Mouse (Mus musculus): ENCODE measurements around the gene Tbc1d1. TPM values are rescaled to one million over a fixed set of nuclear protein-coding genes. Genes with fewer than 3 reads are reported as not detected.
"Not testable (repeated sequence)": the region's sequence is repeated elsewhere in the genome, so short reads cannot be mapped to it uniquely, and the experiment has no call there.

Gene Tbc1d1
- polyA plus RNA-seq, 1 experiment from 2014 or later, result 32.3 TPM

DNA sequence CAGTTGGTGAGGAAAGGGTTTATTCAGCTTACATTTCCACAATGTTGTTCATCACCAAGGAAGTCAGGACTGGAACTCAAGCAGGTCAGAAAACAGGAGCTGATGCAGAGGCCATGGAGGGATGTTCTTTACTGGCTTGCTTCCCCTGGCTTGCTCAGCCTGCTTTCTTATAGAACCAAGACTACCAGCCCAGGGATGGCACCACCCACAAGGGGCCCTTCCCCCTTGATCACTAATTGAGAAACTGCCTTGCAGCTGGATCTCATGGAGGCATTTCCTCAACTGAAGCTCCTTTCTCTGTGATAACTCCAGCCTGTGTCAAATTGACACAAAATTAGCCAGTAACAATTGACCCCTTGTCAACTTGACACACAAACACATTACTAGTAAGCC lies 204.8 kb downstream of the Tbc1d1 start:
- H3K4me3 ChIP-seq (replicated peaks); ATAC-seq; H3K27me3 ChIP-seq (replicated peaks); H3K4me2 ChIP-seq (replicated peaks); H3K27ac ChIP-seq; H3K36me3 ChIP-seq; H3K9ac ChIP-seq; H3K9me3 ChIP-seq: not testable (repeated sequence)
- H3K4me1 ChIP-seq (replicated peaks), result peaks cover 34% of the 10 kb centered on the region

GRCm38 (mm10) chr5:64363859-64364406 lies 207.8 kb downstream of the Tbc1d1 start:
- no peaks in the 10 kb centered on the region for H3K27me3 ChIP-seq (replicated peaks)
- no peak overlapping the region for H3K4me3 ChIP-seq (replicated peaks)
- H3K4me2 ChIP-seq (replicated peaks), result 0 out of 2 replicates have a peak overlapping the region, but pooled peaks have one; percentile 32
- no peaks in the 10 kb centered on the region for H3K36me3 ChIP-seq
- H3K9me3 ChIP-seq, result no peaks in the 10 kb centered on the region
- H3K27ac ChIP-seq, result peak overlapping the region; percentile 48; the same call in 1 of the 2 replicates
- ATAC-seq, result 0 out of 2 replicates have a peak, but pooled peaks have one; percentile 5
- H3K4me1 ChIP-seq (replicated peaks), result peaks cover 36% of the 10 kb centered on the region
- no peak overlapping the region for H3K9ac ChIP-seq
- WGBS, result 43% methylated on average over 5 of the region's 5 CpGs

DNA sequence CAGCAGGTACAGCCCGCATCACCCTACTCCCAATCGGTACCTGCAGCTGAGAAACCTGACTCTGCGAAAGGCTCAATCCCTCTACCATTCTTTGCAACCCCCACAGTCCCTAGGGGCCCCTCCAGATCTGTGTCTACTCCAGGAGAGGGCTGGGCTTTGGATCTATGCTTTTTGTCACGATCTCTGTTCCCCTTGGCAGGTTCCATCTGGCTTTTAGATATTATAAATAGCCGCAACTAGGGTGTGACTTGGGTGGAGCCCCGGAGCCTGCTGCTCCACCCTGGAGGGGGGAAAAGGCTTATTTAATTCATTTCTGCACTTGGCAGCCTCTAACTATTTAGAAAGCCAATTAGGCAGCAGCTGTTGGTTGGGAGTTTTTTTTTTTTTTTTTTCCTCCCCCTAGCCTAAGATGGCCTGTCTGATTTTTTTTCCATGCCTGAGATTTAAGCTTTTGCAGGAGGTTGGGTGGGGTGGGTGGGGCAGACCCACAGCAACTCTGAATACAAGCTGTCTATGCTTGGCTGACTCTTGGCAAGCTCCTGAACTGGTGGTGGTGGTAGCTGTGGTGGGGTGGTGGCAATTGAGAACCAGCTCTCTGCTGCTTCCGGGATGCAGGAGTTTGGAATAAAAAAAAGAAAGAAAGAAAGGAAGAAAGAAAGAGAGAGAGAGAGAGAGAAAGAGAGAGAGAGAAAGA lies 208.5 kb downstream of the Tbc1d1 start:
- Histone ChIP-seq H3K9me3 (no peaks in the 10 kb centered on the region), H3K4me2 (replicated peaks) (0 out of 2 replicates have a peak overlapping the region, but pooled peaks have one; percentile 32), H3K36me3 (no peaks in the 10 kb centered on the region), H3K4me3 (replicated peaks) (no peak overlapping the region), H3K27me3 (replicated peaks) (no peaks in the 10 kb centered on the region), H3K27ac (peak overlapping the region; percentile 48; the same call in 1 of the 2 replicates), H3K9ac (no peak overlapping the region), H3K4me1 (replicated peaks) (peaks cover 33% of the 10 kb centered on the region)
- peak; percentile 79 for ATAC-seq
- WGBS, result 28% methylated on average over 7 of the region's 7 CpGs

DNA sequence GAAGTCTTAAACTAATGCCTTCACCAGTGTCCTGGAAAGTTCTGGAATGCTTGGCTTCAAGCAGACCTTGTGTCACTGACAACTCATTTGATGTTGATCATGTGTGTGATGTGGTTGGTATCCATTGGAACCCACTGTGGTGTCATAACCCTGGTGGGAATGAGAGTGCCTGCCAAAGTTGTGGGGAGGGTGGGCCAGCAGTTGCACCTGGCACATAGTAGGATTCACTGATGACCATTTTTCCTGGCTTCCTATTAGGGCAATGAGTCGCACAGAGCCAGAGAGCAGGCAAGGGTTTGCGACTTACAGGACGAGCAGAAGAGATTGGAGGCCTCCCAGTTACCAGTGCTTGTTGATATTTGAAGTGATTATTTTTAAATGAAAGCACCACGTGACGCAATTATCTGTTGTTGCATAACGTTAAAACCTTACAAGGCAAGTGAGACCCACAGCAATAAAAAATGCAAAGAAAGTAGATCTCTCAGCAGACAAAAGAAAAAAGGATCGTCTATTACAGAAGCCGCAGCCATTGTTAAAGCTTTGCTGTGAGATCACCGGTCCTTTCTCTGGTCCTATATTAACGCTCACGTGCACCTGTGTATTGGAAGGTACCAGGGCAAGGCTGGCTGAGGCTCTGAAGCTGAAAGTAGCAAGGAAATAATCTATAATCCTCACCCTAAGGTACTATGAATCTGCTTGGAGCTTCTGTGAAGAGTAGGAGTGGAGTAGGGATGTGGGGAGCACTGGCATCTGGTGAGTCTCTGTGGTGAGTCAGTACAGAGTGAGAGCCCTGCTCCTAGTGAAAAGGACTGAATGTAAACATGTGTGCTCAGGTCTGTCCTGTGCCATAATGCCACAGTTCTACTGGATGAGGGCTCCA lies 209.3 kb downstream of the Tbc1d1 start:
- Histone ChIP-seq H3K27me3 (replicated peaks) (no peaks in the 10 kb centered on the region), H3K4me3 (replicated peaks) (no peak overlapping the region), H3K27ac (no peak overlapping the region; the same call in 1 of the 2 replicates), H3K4me2 (replicated peaks) (no peak overlapping the region), H3K36me3 (no peaks in the 10 kb centered on the region), H3K9ac (no peak overlapping the region), H3K4me1 (replicated peaks) (peaks cover 31% of the 10 kb centered on the region), H3K9me3 (no peaks in the 10 kb centered on the region)
- 71% methylated on average over 11 of the region's 11 CpGs for WGBS
- no peak for ATAC-seq

DNA sequence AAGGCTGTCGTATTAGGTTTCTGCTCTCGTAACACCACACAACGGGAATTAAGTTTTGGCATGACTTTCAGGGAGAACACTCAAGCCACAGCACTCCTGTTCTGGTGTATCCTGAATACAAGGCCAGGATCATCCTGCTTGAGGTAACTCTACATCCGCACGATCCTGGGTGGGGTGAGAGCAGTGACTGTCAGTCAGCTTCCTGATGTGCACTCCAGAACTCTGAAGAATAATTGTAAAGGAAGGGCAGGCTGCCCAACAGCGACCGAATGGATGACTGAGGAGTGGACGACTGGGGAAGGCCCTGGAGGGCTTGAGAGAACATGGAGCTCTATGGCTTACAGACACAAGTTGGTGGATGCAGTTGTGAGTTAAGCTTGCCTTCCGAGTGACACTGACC lies 210.0 kb downstream of the Tbc1d1 start:
- no peak for ATAC-seq
- H3K36me3 ChIP-seq, result no peaks in the 10 kb centered on the region
- peaks cover 31% of the 10 kb centered on the region for H3K4me1 ChIP-seq (replicated peaks)
- no peak overlapping the region for H3K9ac ChIP-seq
- 88% methylated on average over 9 of the region's 9 CpGs for WGBS
- H3K27me3 ChIP-seq (replicated peaks), result no peaks in the 10 kb centered on the region
- H3K4me3 ChIP-seq (replicated peaks), result no peak overlapping the region
- no peaks in the 10 kb centered on the region for H3K9me3 ChIP-seq
- no peak overlapping the region for H3K27ac ChIP-seq
- H3K4me2 ChIP-seq (replicated peaks), result no peak overlapping the region

DNA sequence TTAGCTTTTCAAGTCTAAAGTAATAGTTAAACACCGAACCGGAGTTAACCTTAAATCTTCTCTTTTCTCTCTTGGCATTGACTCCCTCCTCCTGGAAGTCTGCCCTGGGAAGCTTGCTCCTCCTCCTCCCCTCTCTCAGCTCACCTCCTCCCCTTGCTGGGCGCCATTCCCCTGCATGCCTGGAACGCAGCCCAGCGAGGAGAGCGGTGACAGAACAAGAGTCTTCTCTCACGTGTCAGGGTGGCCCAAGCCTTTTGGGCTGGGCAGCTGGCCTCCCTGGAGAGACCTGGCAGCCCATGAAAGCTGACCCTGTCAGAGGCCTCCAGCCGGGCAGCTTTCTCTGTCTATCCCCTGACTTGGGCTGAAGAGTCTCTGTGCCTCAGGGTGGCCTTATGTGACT lies 211.3 kb downstream of the Tbc1d1 start:
- H3K4me3 ChIP-seq (replicated peaks), result no peak overlapping the region
- no peaks in the 10 kb centered on the region for H3K36me3 ChIP-seq
- peak overlapping the region; percentile 56 for H3K27ac ChIP-seq
- no peaks in the 10 kb centered on the region for H3K9me3 ChIP-seq
- peak; percentile 62; the same call in 1 of the 2 replicates for ATAC-seq
- H3K4me1 ChIP-seq (replicated peaks), result peaks cover 33% of the 10 kb centered on the region
- H3K4me2 ChIP-seq (replicated peaks), result no peak overlapping the region
- 18% methylated on average over 8 of the region's 8 CpGs for WGBS
- H3K9ac ChIP-seq, result no peak overlapping the region
- H3K27me3 ChIP-seq (replicated peaks), result no peaks in the 10 kb centered on the region

DNA sequence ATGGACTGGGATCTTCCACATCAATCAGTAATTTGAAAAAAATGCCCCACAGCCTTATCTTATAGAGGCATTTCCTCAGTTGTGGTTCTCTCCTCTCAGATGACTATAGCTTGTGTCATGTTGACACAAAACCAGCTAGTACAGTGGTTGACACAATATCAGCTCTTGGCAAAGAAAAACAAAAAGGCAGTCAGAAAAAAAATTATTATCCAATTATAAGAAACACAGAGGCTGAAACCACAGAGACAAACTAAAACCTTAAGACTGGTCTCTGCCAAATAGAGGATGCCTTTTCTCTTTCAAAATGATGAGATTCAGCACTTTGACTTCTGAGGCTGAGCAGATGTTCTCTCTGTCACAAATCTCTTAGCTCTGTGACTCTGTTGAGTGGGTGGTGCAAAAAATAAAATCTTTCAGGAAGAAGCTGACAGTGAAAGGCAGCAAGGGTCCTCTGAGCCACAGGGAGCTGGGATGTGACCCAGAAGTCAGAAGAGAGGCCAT lies 215.3 kb downstream of the Tbc1d1 start:
- Histone ChIP-seq H3K4me1 (replicated peaks) (peaks cover 15% of the 10 kb centered on the region), H3K27me3 (replicated peaks) (no peaks in the 10 kb centered on the region), H3K4me3 (replicated peaks) (no peak overlapping the region), H3K27ac (peak overlapping the region; percentile 44), H3K36me3 (no peaks in the 10 kb centered on the region), H3K4me2 (replicated peaks) (no peak overlapping the region), H3K9me3 (no peaks in the 10 kb centered on the region), H3K9ac (no peak overlapping the region)
- ATAC-seq, result no peak

DNA sequence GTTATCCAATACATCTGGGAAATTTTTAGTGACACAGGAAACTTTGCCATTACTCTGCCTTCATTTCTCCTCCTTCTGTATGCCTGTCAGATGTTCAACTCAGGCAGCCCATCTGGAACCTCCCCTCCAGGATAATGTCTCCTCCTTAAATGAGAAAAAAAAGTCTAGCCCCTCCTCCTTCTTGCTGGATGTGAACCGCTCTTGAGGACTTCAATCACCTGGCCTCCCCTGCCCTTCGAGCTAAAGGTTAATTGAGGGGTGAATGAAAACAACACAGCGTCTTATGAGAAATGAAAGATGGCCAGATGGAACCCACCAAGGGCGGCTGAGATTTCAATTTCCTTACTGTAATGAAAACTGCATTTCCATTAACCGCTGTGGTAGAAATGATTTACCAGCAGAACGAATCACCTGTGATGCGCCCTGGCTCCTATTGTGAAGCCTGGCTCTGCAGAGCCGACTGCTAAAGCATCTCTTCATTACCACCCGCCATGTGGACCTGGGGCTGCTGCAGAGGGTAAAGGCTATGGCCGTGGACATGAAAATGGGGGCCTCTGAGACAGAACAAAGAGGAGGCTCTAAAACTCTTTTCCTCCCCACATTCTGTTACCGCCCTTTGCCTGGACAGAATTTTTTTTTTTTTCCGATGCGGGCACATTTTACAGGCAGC lies 216.3 kb downstream of the Tbc1d1 start:
- Histone ChIP-seq H3K4me2 (replicated peaks) (no peak overlapping the region), H3K4me3 (replicated peaks) (no peak overlapping the region), H3K36me3 (no peaks in the 10 kb centered on the region), H3K27me3 (replicated peaks) (no peaks in the 10 kb centered on the region), H3K9ac (no peak overlapping the region), H3K4me1 (replicated peaks) (peaks cover 16% of the 10 kb centered on the region), H3K27ac (no peak overlapping the region), H3K9me3 (no peaks in the 10 kb centered on the region)
- WGBS, result 77% methylated on average over 13 of the region's 13 CpGs
- ATAC-seq, result no peak

GRCm38 (mm10) chr5:64373695-64374094 lies 217.6 kb downstream of the Tbc1d1 start:
- WGBS, result 81% methylated on average over 5 of the region's 5 CpGs
- ATAC-seq, result no peak
- Histone ChIP-seq H3K4me3 (replicated peaks) (no peak overlapping the region), H3K4me2 (replicated peaks) (no peak overlapping the region), H3K9me3 (no peaks in the 10 kb centered on the region), H3K36me3 (no peaks in the 10 kb centered on the region), H3K9ac (no peak overlapping the region), H3K27me3 (replicated peaks) (no peaks in the 10 kb centered on the region), H3K4me1 (replicated peaks) (peaks cover 18% of the 10 kb centered on the region; the same call in 1 of the 2 replicates), H3K27ac (no peak overlapping the region)

DNA sequence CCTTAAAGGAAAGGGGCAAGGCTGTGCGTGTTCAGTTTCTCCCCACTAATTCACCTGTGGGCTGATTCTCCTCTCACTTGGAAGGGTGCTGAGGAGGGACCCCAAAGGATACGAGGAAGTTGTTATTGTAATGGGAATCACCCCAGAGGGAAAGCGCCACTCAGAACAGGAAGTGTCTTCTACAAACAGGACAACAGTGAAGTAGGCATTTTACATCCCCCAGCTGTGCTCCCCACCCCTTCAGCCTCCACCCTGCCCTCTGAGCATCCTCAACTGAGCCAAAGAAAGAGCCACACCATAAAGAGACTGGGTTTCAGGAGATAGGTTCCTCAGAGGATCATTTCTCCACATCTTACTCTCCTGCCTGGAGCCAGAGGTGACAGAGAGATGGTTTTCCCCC lies 219.7 kb downstream of the Tbc1d1 start:
- no peaks in the 10 kb centered on the region for H3K9me3 ChIP-seq
- H3K4me3 ChIP-seq (replicated peaks), result no peak overlapping the region
- H3K36me3 ChIP-seq, result no peaks in the 10 kb centered on the region
- ATAC-seq, result no peak
- no peak overlapping the region for H3K4me2 ChIP-seq (replicated peaks)
- no peak overlapping the region for H3K9ac ChIP-seq
- H3K27ac ChIP-seq, result no peak overlapping the region
- no peaks in the 10 kb centered on the region for H3K27me3 ChIP-seq (replicated peaks)
- H3K4me1 ChIP-seq (replicated peaks), result peaks cover 32% of the 10 kb centered on the region
- WGBS, result 65% methylated on average over 3 of the region's 3 CpGs

DNA sequence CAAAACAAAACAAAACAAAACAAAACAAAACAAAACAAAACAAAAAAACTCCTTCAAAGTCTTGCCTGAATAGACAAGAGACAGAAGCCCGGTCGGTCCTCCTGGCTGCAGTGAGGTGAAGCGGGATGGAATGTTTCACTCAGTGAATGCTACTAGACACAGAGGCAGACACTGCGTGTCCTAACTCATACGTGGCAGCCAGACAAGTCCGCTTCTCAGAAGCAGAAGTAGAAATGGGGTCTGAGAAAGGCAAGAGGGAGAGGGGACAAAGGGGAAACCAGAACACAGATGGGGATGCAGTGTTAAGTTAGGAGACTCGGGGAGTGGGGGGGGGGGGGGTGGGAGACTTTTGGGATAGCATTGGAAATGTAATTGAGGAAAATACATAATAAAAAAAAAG lies 220.4 kb downstream of the Tbc1d1 start:
- H3K9ac ChIP-seq, result no peak overlapping the region
- peaks cover 31% of the 10 kb centered on the region for H3K4me1 ChIP-seq (replicated peaks)
- no peaks in the 10 kb centered on the region for H3K27me3 ChIP-seq (replicated peaks)
- no peak overlapping the region for H3K4me2 ChIP-seq (replicated peaks)
- H3K27ac ChIP-seq, result no peak overlapping the region
- H3K9me3 ChIP-seq, result no peaks in the 10 kb centered on the region
- 70% methylated on average over 7 of the region's 7 CpGs for WGBS
- H3K36me3 ChIP-seq, result no peaks in the 10 kb centered on the region
- no peak for ATAC-seq
- H3K4me3 ChIP-seq (replicated peaks), result no peak overlapping the region

GRCm38 (mm10) chr5:64377705-64378104 lies 221.6 kb downstream of the Tbc1d1 start:
- Histone ChIP-seq H3K9ac (no peak overlapping the region), H3K9me3 (no peaks in the 10 kb centered on the region), H3K4me2 (replicated peaks) (no peak overlapping the region), H3K27ac (peak overlapping the region; percentile 69; the same call in 1 of the 2 replicates), H3K4me1 (replicated peaks) (peaks cover 33% of the 10 kb centered on the region), H3K27me3 (replicated peaks) (no peaks in the 10 kb centered on the region), H3K36me3 (no peaks in the 10 kb centered on the region), H3K4me3 (replicated peaks) (no peak overlapping the region)
- ATAC-seq, result no peak
- 77% methylated on average over 8 of the region's 8 CpGs for WGBS

Data from intestine, embryonic 15.5 days (tissue).